Mouse (Mus musculus): ENCODE data around the gene Aicda.

Aicda gene

GRCm38 (mm10) chr6:122602242-122602991, 48.8 kb downstream of the Aicda start, which contains the start of gene Apobec1:
Gene Apobec1, minus strand, starts transcription at chr6:122602444.
- peak; percentile 83 for DNase-seq

GRCm38 (mm10) chr6:122602992-122603322, 49.4 kb downstream of the Aicda start:
- DNase-seq, result no peak

GRCm38 (mm10) chr6:122604260-122604659, 50.7 kb downstream of the Aicda start:
- no peak for DNase-seq

GRCm38 (mm10) chr6:122605483-122605882, 51.9 kb downstream of the Aicda start:
- peak; percentile 27 for DNase-seq

DNA sequence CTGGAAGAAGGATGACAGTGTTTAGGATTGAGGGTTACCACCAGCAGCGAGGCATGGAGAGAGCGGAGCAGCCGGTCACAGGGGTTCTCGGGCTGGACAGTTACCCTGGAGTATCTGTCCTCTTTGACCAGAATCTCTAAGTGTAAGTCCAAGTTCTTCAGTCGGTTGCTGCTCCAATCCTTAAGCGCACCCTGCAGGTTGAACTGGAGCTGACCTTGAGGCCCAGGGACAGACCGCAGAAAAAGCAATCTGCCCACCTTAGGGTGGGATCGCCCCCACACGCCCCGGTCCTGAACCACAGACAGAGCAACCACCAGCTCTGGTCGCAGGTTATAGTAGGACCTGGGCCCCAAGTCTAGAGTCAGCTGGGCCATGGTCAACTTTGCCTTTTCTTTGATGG, 53.1 kb downstream of the Aicda start:
- DNase-seq, result no peak

- no peak for DNase-seq
Measured at GRCm38 (mm10) chr6:122607700-122608099, 54.1 kb downstream of the Aicda start.

DNA sequence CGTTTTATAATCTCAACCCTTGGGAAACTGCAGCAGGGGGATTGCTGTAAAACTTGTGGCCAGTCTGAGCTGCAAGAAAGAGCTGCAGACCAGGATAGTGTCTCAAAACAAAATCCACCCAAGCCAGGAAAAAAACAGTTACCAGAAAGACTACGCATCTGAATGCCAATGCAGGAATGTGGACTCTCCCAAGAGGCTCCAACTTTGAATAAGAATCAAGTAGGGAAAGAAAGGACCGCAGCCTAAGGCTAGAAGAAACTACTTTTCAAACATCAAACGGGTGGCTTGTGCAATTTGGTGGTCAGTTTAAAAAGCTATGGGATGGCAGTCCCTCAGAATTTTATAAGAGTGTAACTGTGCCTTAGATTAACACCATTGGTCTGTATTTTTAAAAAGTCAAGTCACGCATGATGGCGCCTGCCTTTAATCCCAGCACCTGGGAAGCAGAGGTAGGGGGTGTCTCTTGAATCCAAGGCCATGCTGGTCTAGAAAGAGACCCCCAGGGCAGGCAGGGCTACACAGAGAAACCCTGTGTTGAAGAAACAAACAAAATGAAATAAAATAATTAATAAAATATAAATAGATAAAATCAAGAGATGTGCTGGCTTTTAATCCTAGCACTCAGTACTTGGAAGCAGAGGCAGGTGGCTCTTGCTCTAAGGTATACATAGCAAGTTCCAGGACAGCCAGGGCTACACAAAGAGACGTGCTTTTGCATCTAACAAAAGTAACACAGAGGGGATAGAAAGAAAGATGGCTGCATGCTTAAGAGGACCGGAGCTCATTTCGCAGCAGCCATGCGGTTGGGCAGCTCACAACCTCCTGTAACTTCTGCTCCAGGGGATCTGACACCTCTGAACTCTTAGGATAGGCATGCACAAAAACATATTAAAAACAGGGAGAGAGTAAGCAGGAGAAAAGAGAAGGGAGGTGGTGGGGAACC, 55.1 kb downstream of the Aicda start:
- DNase-seq, result no peak

DNA sequence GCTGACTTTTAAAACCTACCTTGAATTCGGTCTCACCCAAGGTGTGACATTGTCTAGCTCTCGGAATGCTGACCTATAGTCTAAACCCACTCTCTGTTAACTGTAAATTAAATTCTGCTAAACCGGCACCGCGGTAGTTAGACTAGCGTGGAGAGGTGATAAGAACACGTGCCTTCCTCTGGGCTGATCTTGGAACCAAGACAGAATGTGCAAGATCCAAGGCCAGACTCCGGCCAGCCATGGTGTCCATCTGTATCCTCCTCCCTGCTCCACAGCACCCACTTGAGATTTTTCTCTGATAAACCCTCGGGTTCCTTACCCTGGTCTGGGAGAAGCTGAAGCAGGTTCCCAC, 55.8 kb downstream of the Aicda start:
- DNase-seq, result no peak

DNA sequence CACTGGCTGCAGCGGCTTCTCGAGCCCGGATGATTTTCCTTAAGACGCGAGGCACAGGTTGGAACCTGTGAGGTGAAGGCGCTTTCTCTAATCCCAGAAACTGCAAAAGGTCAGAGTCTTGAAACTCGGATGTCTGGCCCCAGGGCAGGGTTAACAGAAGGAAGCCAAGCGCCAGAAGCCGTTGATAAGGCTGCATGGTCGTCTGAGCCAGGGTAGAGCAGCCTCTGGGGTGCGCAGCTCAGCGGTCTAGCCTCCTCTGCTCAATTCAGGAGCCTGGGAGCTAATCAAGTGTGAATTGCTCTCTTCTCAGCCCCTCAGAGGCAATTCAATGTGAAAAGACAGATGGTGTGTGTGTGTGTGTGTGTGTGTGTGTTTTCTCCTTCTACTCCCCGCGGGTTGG, 56.2 kb downstream of the Aicda start, which contains the start of gene Gdf3:
Gene Gdf3, minus strand, starts transcription at position 317 of the 400 bp plus-strand sequence.
- DNase-seq, result no peak

- DNase-seq, result no peak
Measured at GRCm38 (mm10) chr6:122612426-122612825, 58.8 kb downstream of the Aicda start.

Measured in thymus, postnatal 25 days (tissue).